In the genomic region with DNA sequence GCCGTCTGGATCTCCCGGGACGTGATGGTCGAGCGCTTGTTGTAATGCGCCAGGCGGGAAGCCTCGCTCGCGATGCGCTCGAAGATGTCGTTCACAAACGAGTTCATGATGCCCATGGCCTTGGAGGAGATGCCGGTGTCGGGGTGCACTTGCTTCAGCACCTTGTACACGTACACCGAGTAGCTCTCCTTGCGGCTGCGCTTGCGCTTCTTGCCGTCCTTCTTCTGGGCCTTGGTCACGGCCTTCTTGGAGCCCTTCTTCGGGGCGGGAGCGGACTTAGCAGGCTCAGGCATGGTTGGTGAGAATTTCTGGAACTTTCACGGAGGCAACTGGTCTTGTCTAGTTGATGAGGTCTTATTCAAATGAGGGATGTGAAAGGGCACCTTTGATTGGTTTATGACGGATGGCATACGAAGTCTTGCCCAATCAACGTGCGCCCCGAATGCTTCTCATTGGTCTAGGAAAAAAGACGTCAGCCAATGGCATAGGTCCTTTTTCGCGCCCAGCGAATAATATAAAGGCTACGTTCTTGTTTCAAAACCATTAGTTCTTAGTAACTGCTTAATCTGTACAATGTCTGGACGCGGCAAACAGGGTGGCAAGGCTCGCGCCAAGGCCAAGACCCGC, we compare ENCODE assay signal across 8 mouse cellular contexts. TPM values are rescaled to one million over a fixed set of nuclear protein-coding genes. Genes with fewer than 3 reads are reported as not detected.
DNase-seq lines count a peak whose midpoint lies in the region; ATAC-seq and TF ChIP-seq lines count a peak whose summit lies in the region.
"Not testable (repeated sequence)": the region's sequence is repeated elsewhere in the genome, so short reads cannot be mapped to it uniquely, and the experiment has no call there.

A gene (minus strand): TSS at position 299 of the 627 bp plus-strand sequence.
A gene (plus strand): TSS at position 484 of the 627 bp plus-strand sequence.

- not testable (repeated sequence) for TF ChIP-seq CTCF in Patski (IDR thresholded peaks at IDR 0.05); lung, postnatal 0 days (IDR thresholded peaks at IDR 0.05)

- peak; percentile 75 for ATAC-seq in Patski
- ATAC-seq in hindbrain, embryonic 12.5 days (ENCODE audit: low FRiP score): peak; percentile 93
- peak; percentile 88 for ATAC-seq in lung, postnatal 0 days

- peak; percentile 90 for TF ChIP-seq EP300 in lung, postnatal 0 days (IDR thresholded peaks at IDR 0.05)

- peak; percentile 94 for DNase-seq in Patski (ENCODE audit: low read depth, low spot score)
- peak; percentile 87 to 89 for DNase-seq in cerebellum, postnatal 14 days
- DNase-seq in frontal cortex, postnatal 10 days (ENCODE audit: low spot score in 2 of 2): peak; percentile 90 to 93
- DNase-seq in layer of hippocampus, postnatal 10 days (ENCODE audit: low spot score in 2 of 2): peak; percentile 81 to 86
- peak; percentile 99 for DNase-seq in lung, postnatal 0 days (ENCODE audit: low spot score)
- DNase-seq in ovary, postnatal 10 days (ENCODE audit: low spot score): peak; percentile 64
- peak; percentile 98 for DNase-seq in thymus, postnatal 0 days (ENCODE audit: low spot score)

- H3K4me1 ChIP-seq in hindbrain, embryonic 12.5 days: peaks cover 34% of the 10 kb centered on the region
- peaks cover 11% of the 10 kb centered on the region; the same call in 1 of the 2 replicates for H3K4me1 ChIP-seq in lung, postnatal 0 days (ENCODE audit: insufficient read depth, low read depth, low read length)

- H3K27ac ChIP-seq in hindbrain, embryonic 12.5 days: peak within 1 kb of the TSS; percentile 87
- peak within 1 kb of the TSS; percentile 75; the same call in 1 of the 2 replicates for H3K27ac ChIP-seq in lung, postnatal 0 days (ENCODE audit: low read length)

- H3K27me3 ChIP-seq in Patski; hindbrain, embryonic 12.5 days; lung, postnatal 0 days (replicated peaks; ENCODE audit: insufficient read depth, low read length): not testable (repeated sequence)

- not testable (repeated sequence) for H3K36me3 ChIP-seq in hindbrain, embryonic 12.5 days; lung, postnatal 0 days (ENCODE audit: insufficient read depth, low read length)

- in situ Hi-C loops in Patski (cut with MboI; ENCODE audit: low pct_unique_long_range_greater_than_20kb): not testable (repeated sequence)

- CTCF ChIA-PET in Patski (lab: Charles Lee): not testable (repeated sequence)

- H3K9me3 ChIP-seq in hindbrain, embryonic 12.5 days (replicated peaks); lung, postnatal 0 days (ENCODE audit: low read length): not testable (repeated sequence)

- POLR2A ChIA-PET in Patski (lab: Charles Lee): not testable (repeated sequence)

- peak within 1 kb of the TSS; percentile 51 for H3K9ac ChIP-seq in hindbrain, embryonic 12.5 days
- peak within 1 kb of the TSS; percentile 27; the same call in 1 of the 2 replicates for H3K9ac ChIP-seq in lung, postnatal 0 days (replicated peaks; ENCODE audit: low read depth)

- peak within 1 kb of the TSS; percentile 45 for H3K4me3 ChIP-seq in hindbrain, embryonic 12.5 days
- peak within 1 kb of the TSS; percentile 35; the same call in 1 of the 2 replicates for H3K4me3 ChIP-seq in lung, postnatal 0 days (ENCODE audit: low read depth, low read length)

- peak within 1 kb of the TSS; percentile 81 for H3K4me2 ChIP-seq in hindbrain, embryonic 12.5 days (replicated peaks)
- peak within 1 kb of the TSS; percentile 64 for H3K4me2 ChIP-seq in lung, postnatal 0 days (replicated peaks; ENCODE audit: low read depth, low read length)

- WGBS in hindbrain, embryonic 12.5 days: 1% methylated on average over 34 of the region's 42 CpGs
- WGBS in lung, postnatal 0 days: under 1% methylated on average over 17 of the region's 42 CpGs

RNA-seq across cellular contexts. Expression of the first gene that starts in this region (rescaled TPM):
- 2.0 TPM for polyA plus RNA-seq in Patski (2021)
- 4.4 and 7.2 TPM in 2 replicates for polyA plus RNA-seq in hindbrain, embryonic 12.5 days (2016; fragmentation: Nextera tagmentation; extraction: Ambion mirVana)
- 10 to 100 TPM; 44.2 to 62.6 TPM for total RNA-seq in layer of hippocampus, postnatal 10 days (2021)
- polyA plus RNA-seq in lung, postnatal 0 days (2015; fragmentation: Nextera tagmentation; extraction: Ambion mirVana): 0.48 and 0.87 TPM in 2 replicates
- polyA plus RNA-seq in thymus, postnatal 0 days (2015; fragmentation: Nextera tagmentation; extraction: Ambion mirVana): 22.7 and 39.0 TPM in 2 replicates

RNA-seq across cellular contexts. Expression of the second gene that starts in this region (rescaled TPM):
- polyA plus RNA-seq in Patski (2021): 1.0 TPM
- polyA plus RNA-seq in hindbrain, embryonic 12.5 days (2016; fragmentation: Nextera tagmentation; extraction: Ambion mirVana): 0.46 and 2.5 TPM in 2 replicates
- total RNA-seq in layer of hippocampus, postnatal 10 days (2021): 1 to 10 TPM; 5.3 to 5.6 TPM
- 0.49 and 0.57 TPM in 2 replicates for polyA plus RNA-seq in lung, postnatal 0 days (2015; fragmentation: Nextera tagmentation; extraction: Ambion mirVana)
- polyA plus RNA-seq in thymus, postnatal 0 days (2015; fragmentation: Nextera tagmentation; extraction: Ambion mirVana): 7.2 and 11.3 TPM in 2 replicates

Comparison
In these comparisons a context has a peak if more than half of its experiments do, and no peak if none do; other contexts are left out.
1. Peak in every context shown above with its lines: DNase-seq, ATAC-seq, H3K4me3 ChIP-seq and H3K27ac ChIP-seq.
2. Peak in DNase-seq, ATAC-seq, H3K4me3 ChIP-seq, H3K27ac ChIP-seq, H3K9ac ChIP-seq and H3K4me2 ChIP-seq in lung, postnatal 0 days; RNA of the genes that start here not detected or under 1 TPM.